Mouse (Mus musculus) testis, adult 2 months (tissue): ENCODE data around the gene Ucn3.

ENCODE experiments used
- CTCF ChIP-seq: fragments of 200-500 bp; IDR thresholded peaks from 2 replicates; pipeline ENCODE4 v1.5.1; 2012; ENCODE audit warnings: low read depth, mild to moderate bottlenecking, inconsistent platforms, low read length, moderate library complexity; ENCODE audit not compliant: control insufficient read depth, insufficient read depth, insufficient replicate concordance
- POLR2A ChIP-seq: fragments of 200-500 bp; IDR thresholded peaks from 2 replicates; pipeline ENCODE4 v1.6.1; 2012; ENCODE audit warnings: low read depth, mild to moderate bottlenecking, inconsistent platforms, low read length, moderate library complexity; ENCODE audit not compliant: control insufficient read depth

DNA sequence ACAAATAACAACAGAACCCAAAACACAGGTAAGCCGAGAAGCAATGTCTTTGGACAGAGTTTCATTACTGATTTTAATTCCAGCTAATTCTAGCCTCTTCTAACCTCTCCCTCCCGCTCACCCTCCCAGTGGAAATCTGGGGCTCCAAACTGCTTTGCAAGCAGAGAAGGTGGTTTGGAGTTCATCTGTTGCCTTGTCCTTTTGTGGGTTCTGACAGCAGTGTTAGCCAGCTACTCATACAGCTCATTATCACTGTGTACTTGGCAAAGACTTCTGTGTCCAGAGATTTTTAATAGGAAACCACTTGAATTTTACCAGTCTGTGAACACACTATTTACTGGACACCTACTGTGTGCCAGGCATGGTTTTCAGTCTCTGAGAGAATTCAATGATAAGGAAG lies at the start of gene Ucn3:
- no peak for TF ChIP-seq POLR2A
- TF ChIP-seq CTCF, result no peak
